Mouse (Mus musculus): Measurements from ENCODE around the gene Olfr2. TPM values are rescaled to one million over a fixed set of nuclear protein-coding genes. Genes with fewer than 3 reads are reported as not detected.

Olfr2 gene
- not detected in 2 replicates for polyA plus RNA-seq (2014; fragmentation: Nextera tagmentation; extraction: Ambion mirVana)

- Histone ChIP-seq H3K4me3 (ENCODE audit: low read depth, low read length) (no peak within 1 kb of the TSS), H3K36me3 (ENCODE audit: control insufficient read depth, insufficient read depth, low read length) (no peaks in the 10 kb centered on the region), H3K9me3 (ENCODE audit: control insufficient read depth, low read length) (no peaks in the 10 kb centered on the region), H3K4me2 (replicated peaks; ENCODE audit: low read depth, low read length) (no peak within 1 kb of the TSS), H3K27ac (ENCODE audit: low read depth, low read length) (no peak within 1 kb of the TSS), H3K4me1 (replicated peaks; ENCODE audit: control insufficient read depth, insufficient read depth, low read length) (no peaks in the 10 kb centered on the region), H3K27me3 (ENCODE audit: control insufficient read depth, insufficient read depth, low read length) (no peaks in the 10 kb centered on the region), H3K9ac (ENCODE audit: low read depth, low read length) (no peak within 1 kb of the TSS)
- ATAC-seq (ENCODE audit: low FRiP score) (no peak), DNase-seq (ENCODE audit: low spot score) (no peak)
- WGBS = 37% methylated on average over 1 of the region's 1 CpGs
Measured at GRCm38 (mm10) chr7:107005972-107006371, at the start of gene Olfr2. Gene Olfr2 (minus strand): TSS chr7:107006072.

GRCm38 (mm10) chr7:107047578-107047977 is 41.7 kb upstream of the Olfr2 start:
- Histone ChIP-seq H3K4me3 (ENCODE audit: low read depth, low read length) (no peak overlapping the region), H3K4me2 (replicated peaks; ENCODE audit: low read depth, low read length) (no peak overlapping the region), H3K4me1 (replicated peaks; ENCODE audit: control insufficient read depth, insufficient read depth, low read length) (no peaks in the 10 kb centered on the region), H3K27ac (ENCODE audit: low read depth, low read length) (no peak overlapping the region), H3K27me3 (ENCODE audit: control insufficient read depth, insufficient read depth, low read length) (no peaks in the 10 kb centered on the region), H3K36me3 (ENCODE audit: control insufficient read depth, insufficient read depth, low read length) (no peaks in the 10 kb centered on the region), H3K9ac (ENCODE audit: low read depth, low read length) (no peak overlapping the region), H3K9me3 (ENCODE audit: control insufficient read depth, low read length) (no peaks in the 10 kb centered on the region)
- no peak for ATAC-seq (ENCODE audit: low FRiP score)
- WGBS = 72% methylated on average over 3 of the region's 3 CpGs
- no peak for DNase-seq (ENCODE audit: low spot score)

- Histone ChIP-seq H3K4me2 (replicated peaks; ENCODE audit: low read depth, low read length) (no peak overlapping the region), H3K4me3 (ENCODE audit: low read depth, low read length) (no peak overlapping the region), H3K36me3 (ENCODE audit: control insufficient read depth, insufficient read depth, low read length) (no peaks in the 10 kb centered on the region), H3K9me3 (ENCODE audit: control insufficient read depth, low read length) (no peaks in the 10 kb centered on the region), H3K27ac (ENCODE audit: low read depth, low read length) (no peak overlapping the region), H3K9ac (ENCODE audit: low read depth, low read length) (no peak overlapping the region), H3K27me3 (ENCODE audit: control insufficient read depth, insufficient read depth, low read length) (no peaks in the 10 kb centered on the region), H3K4me1 (replicated peaks; ENCODE audit: control insufficient read depth, insufficient read depth, low read length) (no peaks in the 10 kb centered on the region)
- DNase-seq (ENCODE audit: low spot score) (peak; percentile 76), ATAC-seq (ENCODE audit: low FRiP score) (peak; percentile 51; the same call in 1 of the 2 replicates)
- 6% methylated on average over 5 of the region's 5 CpGs for WGBS
Measured at GRCm38 (mm10) chr7:107045833-107046232, 40.0 kb upstream of the Olfr2 start.

- no peaks in the 10 kb centered on the region for H3K27me3 ChIP-seq (ENCODE audit: control insufficient read depth, insufficient read depth, low read length)
- DNase-seq (ENCODE audit: low spot score) (no peak), ATAC-seq (ENCODE audit: low FRiP score) (no peak)
- WGBS = 92% methylated on average over 1 of the region's 1 CpGs
- no peak overlapping the region for H3K4me3 ChIP-seq (ENCODE audit: low read depth, low read length)
- H3K27ac ChIP-seq (ENCODE audit: low read depth, low read length) = no peak overlapping the region
- H3K9me3 ChIP-seq (ENCODE audit: control insufficient read depth, low read length) = no peaks in the 10 kb centered on the region
- H3K4me2 ChIP-seq (replicated peaks; ENCODE audit: low read depth, low read length) = no peak overlapping the region
- H3K9ac ChIP-seq (ENCODE audit: low read depth, low read length) = no peak overlapping the region
- no peaks in the 10 kb centered on the region for H3K36me3 ChIP-seq (ENCODE audit: control insufficient read depth, insufficient read depth, low read length)
- no peaks in the 10 kb centered on the region for H3K4me1 ChIP-seq (replicated peaks; ENCODE audit: control insufficient read depth, insufficient read depth, low read length)
Measured at GRCm38 (mm10) chr7:107044407-107044806, 38.5 kb upstream of the Olfr2 start.

GRCm38 (mm10) chr7:107043136-107043535 is 37.3 kb upstream of the Olfr2 start:
- Histone ChIP-seq H3K4me2 (replicated peaks; ENCODE audit: low read depth, low read length) (no peak overlapping the region), H3K27me3 (ENCODE audit: control insufficient read depth, insufficient read depth, low read length) (no peaks in the 10 kb centered on the region), H3K36me3 (ENCODE audit: control insufficient read depth, insufficient read depth, low read length) (no peaks in the 10 kb centered on the region), H3K4me3 (ENCODE audit: low read depth, low read length) (no peak overlapping the region), H3K9me3 (ENCODE audit: control insufficient read depth, low read length) (no peaks in the 10 kb centered on the region), H3K27ac (ENCODE audit: low read depth, low read length) (no peak overlapping the region), H3K4me1 (replicated peaks; ENCODE audit: control insufficient read depth, insufficient read depth, low read length) (no peaks in the 10 kb centered on the region), H3K9ac (ENCODE audit: low read depth, low read length) (no peak overlapping the region)
- 88% methylated on average over 3 of the region's 3 CpGs for WGBS
- no peak for DNase-seq (ENCODE audit: low spot score)
- ATAC-seq (ENCODE audit: low FRiP score) = no peak

- H3K36me3 ChIP-seq (ENCODE audit: control insufficient read depth, insufficient read depth, low read length) = no peaks in the 10 kb centered on the region
- H3K4me2 ChIP-seq (replicated peaks; ENCODE audit: low read depth, low read length) = no peak overlapping the region
- H3K4me1 ChIP-seq (replicated peaks; ENCODE audit: control insufficient read depth, insufficient read depth, low read length) = no peaks in the 10 kb centered on the region
- no peaks in the 10 kb centered on the region for H3K9me3 ChIP-seq (ENCODE audit: control insufficient read depth, low read length)
- no peak overlapping the region for H3K27ac ChIP-seq (ENCODE audit: low read depth, low read length)
- no peak for DNase-seq (ENCODE audit: low spot score)
- H3K27me3 ChIP-seq (ENCODE audit: control insufficient read depth, insufficient read depth, low read length) = no peaks in the 10 kb centered on the region
- no peak overlapping the region for H3K9ac ChIP-seq (ENCODE audit: low read depth, low read length)
- WGBS = 83% methylated on average over 2 of the region's 2 CpGs
- ATAC-seq (ENCODE audit: low FRiP score) = no peak
- H3K4me3 ChIP-seq (ENCODE audit: low read depth, low read length) = no peak overlapping the region
Measured at GRCm38 (mm10) chr7:107039934-107040563, 34.2 kb upstream of the Olfr2 start.

GRCm38 (mm10) chr7:107030874-107031273 is 25.0 kb upstream of the Olfr2 start, which contains the start of gene Olfr713:
Gene Olfr713 (plus strand): TSS chr7:107031174.
- DNase-seq (ENCODE audit: low spot score) (no peak), ATAC-seq (ENCODE audit: low FRiP score) (no peak)
- H3K27ac ChIP-seq (ENCODE audit: low read depth, low read length) = no peak within 1 kb of the TSS
- no peaks in the 10 kb centered on the region for H3K27me3 ChIP-seq (ENCODE audit: control insufficient read depth, insufficient read depth, low read length)
- no peak within 1 kb of the TSS for H3K4me3 ChIP-seq (ENCODE audit: low read depth, low read length)
- H3K4me2 ChIP-seq (replicated peaks; ENCODE audit: low read depth, low read length) = no peak within 1 kb of the TSS
- no peak within 1 kb of the TSS for H3K9ac ChIP-seq (ENCODE audit: low read depth, low read length)
- no peaks in the 10 kb centered on the region for H3K36me3 ChIP-seq (ENCODE audit: control insufficient read depth, insufficient read depth, low read length)
- H3K9me3 ChIP-seq (ENCODE audit: control insufficient read depth, low read length) = no peaks in the 10 kb centered on the region
- H3K4me1 ChIP-seq (replicated peaks; ENCODE audit: control insufficient read depth, insufficient read depth, low read length) = no peaks in the 10 kb centered on the region
- 93% methylated on average over 1 of the region's 1 CpGs for WGBS

GRCm38 (mm10) chr7:107004169-107004568 is 1.7 kb downstream of the Olfr2 start:
- H3K27ac ChIP-seq (ENCODE audit: low read depth, low read length) = no peak overlapping the region
- no peaks in the 10 kb centered on the region for H3K27me3 ChIP-seq (ENCODE audit: control insufficient read depth, insufficient read depth, low read length)
- no peak overlapping the region for H3K4me3 ChIP-seq (ENCODE audit: low read depth, low read length)
- ATAC-seq (ENCODE audit: low FRiP score) (no peak), DNase-seq (ENCODE audit: low spot score) (no peak)
- H3K9ac ChIP-seq (ENCODE audit: low read depth, low read length) = no peak overlapping the region
- no peaks in the 10 kb centered on the region for H3K36me3 ChIP-seq (ENCODE audit: control insufficient read depth, insufficient read depth, low read length)
- no peak overlapping the region for H3K4me2 ChIP-seq (replicated peaks; ENCODE audit: low read depth, low read length)
- no peaks in the 10 kb centered on the region for H3K9me3 ChIP-seq (ENCODE audit: control insufficient read depth, low read length)
- WGBS = 72% methylated on average over 3 of the region's 3 CpGs
- no peaks in the 10 kb centered on the region for H3K4me1 ChIP-seq (replicated peaks; ENCODE audit: control insufficient read depth, insufficient read depth, low read length)

- ATAC-seq (ENCODE audit: low FRiP score) (no peak), DNase-seq (ENCODE audit: low spot score) (no peak)
- WGBS = 94% methylated on average over 7 of the region's 7 CpGs
- Histone ChIP-seq H3K4me2 (replicated peaks; ENCODE audit: low read depth, low read length) (no peak overlapping the region), H3K27ac (ENCODE audit: low read depth, low read length) (no peak overlapping the region), H3K4me3 (ENCODE audit: low read depth, low read length) (no peak overlapping the region), H3K9ac (ENCODE audit: low read depth, low read length) (no peak overlapping the region), H3K4me1 (replicated peaks; ENCODE audit: control insufficient read depth, insufficient read depth, low read length) (no peaks in the 10 kb centered on the region), H3K9me3 (ENCODE audit: control insufficient read depth, low read length) (no peaks in the 10 kb centered on the region), H3K27me3 (ENCODE audit: control insufficient read depth, insufficient read depth, low read length) (no peaks in the 10 kb centered on the region), H3K36me3 (ENCODE audit: control insufficient read depth, insufficient read depth, low read length) (no peaks in the 10 kb centered on the region)
Measured at GRCm38 (mm10) chr7:107000798-107001197, 5.1 kb downstream of the Olfr2 start.

Data from hindbrain, embryonic 11.5 days (tissue).